Mouse (Mus musculus) spleen, adult 2 months (tissue): Measurements from ENCODE around the gene Nup62.

Experiments
- CTCF ChIP-seq: fragments of 200-500 bp; IDR thresholded peaks from 2 replicates; pipeline ENCODE4 v1.5.1; 2011; ENCODE audit warnings: mild to moderate bottlenecking, inconsistent platforms; ENCODE audit not compliant: insufficient read depth, insufficient read length, insufficient replicate concordance; ENCODE audit errors: extremely low read depth
- POLR2A ChIP-seq: fragments of 200-500 bp; IDR thresholded peaks from 2 replicates; pipeline ENCODE4 v1.6.1; 2011; ENCODE audit warnings: low read depth, low read length, inconsistent platforms

DNA sequence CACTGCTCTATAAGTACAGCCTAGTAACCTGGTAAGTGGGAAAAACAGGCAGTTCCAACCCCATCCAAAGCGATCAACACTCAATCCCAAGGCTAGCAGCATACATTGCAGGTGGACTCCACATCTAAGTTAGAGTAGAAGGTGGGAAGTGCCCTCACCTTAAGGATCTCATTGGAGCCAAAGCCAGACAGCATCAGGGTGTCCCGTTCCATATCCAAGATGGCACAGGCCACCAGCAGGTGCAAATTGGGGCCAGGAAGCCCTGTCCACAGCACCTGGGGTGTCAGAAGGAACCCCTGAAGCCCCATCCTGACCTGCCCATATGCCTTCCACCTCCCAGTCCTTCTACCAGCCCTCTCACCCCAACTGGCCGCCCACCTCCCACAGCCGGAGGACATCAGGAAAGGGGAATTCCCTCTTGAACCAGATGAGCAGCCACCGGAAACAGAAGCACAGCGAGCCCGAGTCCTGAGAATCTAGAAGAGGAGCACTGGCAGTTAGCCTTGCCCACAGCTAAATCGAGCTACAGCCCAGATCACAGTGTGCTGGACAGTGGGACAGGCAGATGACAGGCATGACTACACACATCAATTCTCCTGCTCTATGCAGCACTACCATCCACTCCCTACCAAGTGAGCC, 26.1 kb downstream of the Nup62 start:
- TF ChIP-seq CTCF (no peak), POLR2A (no peak)
